Mouse (Mus musculus) adrenal gland, postnatal 4 days (tissue): Measurements from ENCODE around the gene Dennd4a. TPM values are rescaled to one million over a fixed set of nuclear protein-coding genes. Genes with fewer than 3 reads are reported as not detected.
A peak's percentile ranks its signal among the peaks of the same experiment; 100 is the strongest.

Source experiments
- DNase-seq, 2 experiments: peaks; one replicate each; pipeline ENCODE4 v3.0.0; 2021 to 2022; ENCODE audit warnings: low spot score in 2 of 2, mixed read lengths in 2 of 2
- total RNA-seq, 2 experiments: library from RNA; stranded (reverse); gene quantifications; 2 replicates each; pipeline ENCODE4 v1.2.3; 2021

The Dennd4a gene
- total RNA-seq, 2 experiments from 2014 or later = 19.5 to 21.8 TPM

DNA sequence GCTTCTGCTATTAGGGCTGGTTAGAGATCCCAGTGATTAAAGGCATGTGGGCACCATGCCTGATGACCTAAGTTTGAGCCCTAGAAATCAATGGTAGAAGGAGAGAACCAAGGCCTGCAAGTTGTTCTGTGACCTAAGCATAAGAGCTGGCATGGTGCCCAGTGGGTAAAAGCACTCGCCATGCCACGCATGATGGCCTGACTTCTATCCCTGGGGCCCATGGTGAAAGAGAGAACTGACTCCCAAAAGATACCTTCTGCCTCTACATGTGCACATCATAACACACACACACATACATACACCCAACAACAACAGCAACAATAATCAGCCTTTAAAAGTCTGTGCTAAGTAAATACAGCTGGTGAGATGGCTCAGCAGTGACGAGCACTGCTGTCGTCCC, 102.3 kb downstream of the Dennd4a start:
- DNase-seq = no peak

DNA sequence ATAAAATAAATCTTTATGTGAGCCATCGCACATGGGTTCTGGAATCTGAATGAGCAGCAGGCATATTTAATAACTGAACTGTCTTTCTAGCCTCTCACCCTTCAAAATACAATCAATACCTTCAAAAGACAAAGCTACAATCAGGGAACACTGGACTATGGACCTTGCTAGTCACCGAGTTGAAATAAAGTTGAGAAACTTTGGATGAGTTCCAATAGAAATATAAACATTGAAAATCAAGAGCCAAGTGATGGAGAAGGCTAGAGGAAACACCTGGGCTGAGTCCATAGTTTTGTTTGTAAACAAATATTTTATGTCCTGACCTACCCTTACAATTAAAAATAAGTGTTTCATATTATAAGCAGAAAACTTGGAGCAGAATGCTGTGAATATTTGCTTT, 102.8 kb downstream of the Dennd4a start:
- DNase-seq = no peak

DNA sequence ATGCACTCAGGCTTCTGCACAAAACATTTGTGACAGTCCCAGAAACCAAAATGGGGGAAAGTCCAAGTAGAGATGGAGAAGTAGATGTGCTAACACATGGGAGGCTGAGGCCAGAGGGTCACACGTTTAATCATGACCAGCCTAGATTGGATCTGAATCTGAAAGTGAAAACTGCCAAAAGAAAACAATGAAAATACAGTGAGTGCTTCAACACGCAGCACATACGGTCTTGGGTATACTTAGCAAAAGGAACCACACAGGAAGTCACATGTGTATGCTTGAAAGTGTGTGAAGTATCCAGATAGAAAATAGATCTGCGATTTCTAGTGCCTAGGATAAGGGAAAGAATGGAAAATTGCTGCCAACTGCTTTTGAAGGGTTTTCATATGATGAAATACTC, 103.5 kb downstream of the Dennd4a start:
- DNase-seq = no peak

DNA sequence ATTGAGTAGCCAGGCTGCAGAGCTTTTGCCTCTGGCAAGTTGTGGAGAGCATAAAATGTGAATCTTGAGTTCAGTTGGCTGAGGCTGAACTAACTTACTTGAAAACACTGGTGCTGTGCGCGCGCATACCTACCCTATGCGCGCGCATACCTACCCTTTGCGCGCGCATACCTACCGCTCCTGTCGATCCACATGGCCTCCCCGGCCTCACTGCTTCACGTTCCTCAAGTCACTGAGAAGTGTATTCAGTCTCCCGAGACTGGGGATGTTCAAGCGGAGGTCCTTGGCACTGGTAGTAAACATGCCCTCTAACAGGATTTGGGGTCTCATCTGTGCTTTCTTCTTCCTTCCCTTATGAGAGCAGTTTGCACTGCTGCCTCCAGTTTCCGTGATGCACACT, 107.4 kb downstream of the Dennd4a start:
- DNase-seq = no peak

DNA sequence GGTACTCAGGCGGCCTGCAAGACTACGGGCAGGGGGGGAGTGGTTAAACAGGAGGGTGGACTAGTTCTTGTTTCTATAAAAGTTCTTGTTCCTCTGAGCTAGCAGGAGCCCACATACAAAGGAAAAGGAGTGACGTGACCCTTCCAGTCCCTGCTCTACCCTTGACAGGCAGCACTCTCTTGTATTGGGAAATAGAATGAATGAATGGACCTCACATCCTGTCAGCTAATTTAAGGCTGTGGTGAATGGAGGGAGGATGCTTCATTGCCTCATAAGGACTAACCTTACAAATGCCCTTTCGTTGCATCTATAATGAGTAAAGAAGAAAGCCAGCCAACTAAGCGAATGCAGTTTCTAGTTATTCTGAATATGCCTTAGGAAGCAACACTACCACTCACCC, 114.6 kb downstream of the Dennd4a start:
- DNase-seq = no peak

DNA sequence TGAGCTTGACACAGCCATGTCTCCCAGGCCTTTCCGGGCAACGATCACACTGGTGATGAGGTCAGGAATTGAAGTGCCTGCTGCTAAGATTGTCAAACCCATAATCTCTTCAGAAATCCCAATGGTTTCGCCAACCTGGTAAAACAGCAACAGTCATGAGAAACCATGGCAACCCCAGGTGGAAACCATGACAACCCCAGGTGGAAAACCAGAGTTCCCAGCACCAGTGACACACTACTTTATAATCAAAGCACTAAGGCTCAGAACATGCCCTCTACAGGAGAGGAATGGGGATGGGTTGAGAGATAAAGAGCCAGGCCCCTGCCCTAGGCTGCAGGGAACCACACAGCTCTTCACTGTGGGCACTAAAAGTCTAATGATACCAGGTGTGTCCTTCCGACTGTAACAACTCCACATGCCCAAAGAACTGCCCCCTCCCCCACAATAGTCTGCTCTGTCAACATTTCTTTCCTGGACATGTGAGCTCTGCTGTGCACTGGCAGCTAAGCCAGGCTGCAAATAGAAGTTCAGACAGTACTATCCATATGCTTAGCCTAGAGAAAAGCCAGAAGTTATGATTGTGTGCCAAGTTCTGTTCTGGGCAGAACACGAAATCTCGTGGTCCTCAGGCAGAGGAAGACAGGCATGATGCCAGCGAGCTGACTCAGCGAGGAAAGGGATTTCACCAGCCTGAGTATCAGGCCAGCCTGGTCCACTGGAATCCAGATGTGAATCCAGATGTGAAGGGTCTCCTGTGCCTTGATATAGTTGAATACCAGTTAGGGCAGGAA, 115.3 kb downstream of the Dennd4a start:
- peak in 1 of 2 experiments; percentile 36 for DNase-seq

DNA sequence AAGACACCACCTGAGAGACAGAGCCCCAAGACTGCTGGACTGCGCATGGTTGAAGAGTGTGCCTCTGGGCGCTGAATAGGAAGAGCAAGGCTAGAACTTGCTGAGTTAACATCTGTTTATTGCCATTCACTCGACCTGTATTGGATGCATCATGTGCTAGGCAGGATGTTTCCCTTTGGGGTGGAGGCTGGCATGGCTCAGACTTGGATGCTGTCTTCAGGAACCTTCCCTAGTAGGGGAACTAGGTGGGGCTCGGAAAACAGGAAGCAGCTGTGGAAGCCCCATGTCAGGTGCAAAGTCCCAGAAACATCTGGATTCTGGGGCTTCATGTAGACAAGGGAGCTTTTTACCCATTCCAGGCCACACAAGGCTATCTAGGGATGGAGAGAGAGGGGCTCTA, 119.1 kb downstream of the Dennd4a start:
- DNase-seq = no peak

DNA sequence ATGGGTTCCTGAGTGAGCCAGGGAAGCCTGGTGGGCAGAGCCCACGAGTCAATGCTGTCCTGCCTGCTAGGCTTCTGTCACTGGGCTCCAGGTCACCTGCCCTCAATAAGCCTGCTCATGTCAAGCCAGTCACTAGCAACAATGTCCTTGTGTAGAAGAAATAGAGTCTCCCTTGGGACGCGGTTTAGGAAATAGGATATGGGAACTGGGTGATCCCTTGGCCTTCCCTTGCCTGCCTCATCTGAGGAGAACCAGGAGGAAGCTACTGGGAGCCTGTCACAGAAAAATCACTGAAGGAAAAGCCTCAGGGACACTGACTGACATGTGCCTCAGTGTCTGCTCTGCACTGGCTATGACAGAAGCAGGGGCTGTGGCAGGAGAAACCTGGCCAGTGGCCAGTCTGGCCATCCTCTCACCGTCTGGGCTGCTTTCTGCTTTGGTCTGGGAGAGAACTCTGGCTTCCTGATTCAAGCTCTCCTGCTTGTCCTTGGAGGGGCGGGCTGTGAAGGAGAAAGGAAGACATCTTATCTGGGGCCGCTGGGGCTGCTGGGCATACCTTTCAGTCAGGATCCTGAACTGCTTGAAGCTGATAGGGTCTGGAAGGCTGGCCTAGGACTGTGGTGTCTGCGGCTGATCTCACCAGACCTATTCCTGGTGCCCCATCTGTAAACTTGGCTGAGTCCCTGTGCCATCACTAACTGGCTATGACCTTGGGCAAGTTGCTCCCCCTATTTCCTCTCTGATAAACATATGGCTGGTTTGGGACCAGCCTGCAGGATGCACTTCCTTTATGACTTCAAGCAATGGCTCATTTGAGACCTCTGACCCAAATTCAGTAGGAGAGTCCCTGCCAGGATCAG, 120.8 kb downstream of the Dennd4a start:
- no peak for DNase-seq

DNA sequence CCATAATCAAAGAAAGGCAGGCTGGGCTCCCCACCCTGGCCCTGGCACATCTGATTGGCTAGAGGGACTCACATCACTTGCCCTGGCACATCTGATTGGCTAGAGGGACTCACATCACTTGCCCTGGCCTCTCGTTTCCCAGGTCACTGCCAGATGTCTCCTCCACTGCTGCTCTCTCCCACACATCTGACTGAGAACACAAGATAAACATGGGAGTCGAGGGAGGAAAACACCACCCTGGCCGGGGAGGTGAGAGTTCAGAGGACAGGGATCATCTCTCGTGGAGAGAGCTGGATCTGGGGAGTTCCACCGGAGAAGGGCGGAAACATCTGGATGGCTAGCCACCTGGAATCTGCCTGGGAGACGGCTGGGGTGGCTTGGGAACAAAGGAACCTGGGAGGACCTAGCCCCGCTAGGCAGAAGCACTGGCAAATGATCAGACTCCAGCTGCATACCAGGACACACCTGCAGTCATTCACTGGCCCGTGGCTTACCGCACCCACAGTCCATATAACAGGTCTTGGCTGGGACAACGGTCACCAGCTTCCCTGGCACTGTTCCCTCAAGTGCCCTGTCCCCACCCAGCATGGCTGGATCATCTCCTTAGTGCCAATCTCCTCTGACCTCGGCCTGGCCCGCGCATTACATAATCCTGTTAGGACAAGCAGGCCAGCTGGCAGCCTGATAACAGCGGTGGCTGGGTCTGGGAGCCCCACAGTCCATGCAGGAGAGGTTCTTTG, 123.0 kb downstream of the Dennd4a start:
- DNase-seq = peak in 1 of 2 experiments; percentile 32

DNA sequence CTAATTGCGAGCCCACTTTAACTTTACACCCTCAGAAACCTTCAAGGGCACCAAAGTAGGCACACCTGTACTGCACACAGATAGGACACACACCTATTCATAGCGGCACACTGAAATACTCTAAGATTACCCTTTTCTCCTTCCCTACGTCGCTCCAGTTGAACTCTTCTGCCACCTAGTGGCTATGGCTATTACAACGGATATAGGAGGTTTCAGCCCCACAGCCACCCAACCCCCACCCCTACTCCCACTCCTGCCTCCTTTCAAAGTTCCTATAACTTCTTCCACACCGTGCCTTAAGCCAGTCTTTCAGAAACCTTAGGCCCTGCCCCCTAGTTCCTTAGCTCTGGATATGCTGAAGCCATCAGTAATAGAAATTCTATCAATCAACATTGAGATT, 125.4 kb downstream of the Dennd4a start:
- peak in 1 of 2 experiments; percentile 33 for DNase-seq

DNA sequence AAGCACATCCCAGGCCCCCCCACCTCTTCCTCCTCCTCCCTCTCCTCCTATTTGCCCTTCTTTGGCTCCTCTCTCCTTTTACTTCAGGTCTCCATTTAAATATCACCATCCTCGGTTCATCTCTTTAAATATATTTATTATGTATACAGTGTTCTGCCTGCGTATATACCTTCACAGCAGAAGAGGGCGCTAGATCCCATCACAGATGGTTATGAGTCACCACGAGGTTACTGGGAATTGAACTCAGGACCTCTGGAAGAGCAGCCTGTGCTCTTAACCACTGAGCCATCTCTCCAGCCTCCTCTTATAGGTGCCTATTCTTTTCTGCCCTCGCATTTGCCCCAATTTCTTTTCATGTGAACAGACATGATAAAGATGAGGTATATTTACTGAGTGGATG, 126.4 kb downstream of the Dennd4a start:
- DNase-seq = no peak

DNA sequence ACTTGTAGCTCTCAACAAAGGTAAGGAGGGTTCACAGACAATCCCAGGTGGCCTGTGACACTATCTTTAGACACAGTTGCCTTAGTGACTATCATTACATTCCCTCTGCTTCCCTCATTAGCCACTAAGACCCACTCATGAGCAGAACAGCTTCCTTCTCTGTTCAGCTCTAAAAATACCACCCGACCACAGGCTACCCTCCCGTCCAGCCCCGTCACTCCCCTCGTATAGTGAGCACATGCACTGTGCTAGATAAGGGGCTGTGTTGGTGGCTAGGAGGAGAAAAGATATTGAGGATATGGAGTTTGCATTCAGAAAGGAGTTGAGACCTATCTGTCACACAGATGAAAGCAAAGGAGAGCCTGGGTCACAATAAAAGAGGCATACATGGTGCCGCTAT, 127.4 kb downstream of the Dennd4a start:
- no peak for DNase-seq

DNA sequence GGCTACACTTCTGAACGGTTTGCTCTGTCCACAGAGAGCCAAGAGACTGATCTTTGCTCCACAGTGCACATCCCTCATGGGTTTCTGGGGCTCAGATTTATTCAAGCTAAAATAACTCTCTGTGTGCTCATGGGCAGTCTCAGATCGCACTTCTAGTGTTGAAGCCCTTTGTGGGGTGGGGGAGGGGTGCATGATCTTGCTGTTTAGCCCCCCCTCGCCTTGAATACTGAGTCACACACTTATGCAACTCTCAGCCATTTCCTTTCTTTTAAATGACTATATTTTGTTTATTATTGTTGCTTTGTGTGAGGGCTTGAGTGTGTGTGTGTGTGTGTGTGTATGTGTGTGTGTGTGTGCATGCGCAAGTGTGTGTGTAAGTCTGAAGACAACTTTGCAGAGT, 128.1 kb downstream of the Dennd4a start:
- DNase-seq = no peak

DNA sequence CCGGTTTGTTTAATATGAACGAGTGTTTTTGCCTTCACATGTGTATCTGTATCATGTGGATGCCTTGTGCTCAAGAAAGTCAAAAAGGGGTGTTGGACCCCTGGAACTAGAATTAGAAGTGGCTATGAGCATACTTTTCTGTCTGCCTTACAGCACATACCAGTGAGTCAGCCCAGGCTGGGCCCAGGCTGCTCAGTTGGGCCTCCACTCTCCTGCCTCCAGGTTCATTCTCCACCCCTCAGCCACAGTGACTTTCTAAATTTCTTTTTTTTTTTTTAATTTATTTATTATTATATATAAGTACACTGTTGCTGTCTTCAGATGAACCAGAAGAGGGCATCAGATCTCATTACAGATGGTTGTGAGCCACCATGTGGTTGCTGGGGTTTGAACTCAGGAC, 128.7 kb downstream of the Dennd4a start:
- no peak for DNase-seq

DNA sequence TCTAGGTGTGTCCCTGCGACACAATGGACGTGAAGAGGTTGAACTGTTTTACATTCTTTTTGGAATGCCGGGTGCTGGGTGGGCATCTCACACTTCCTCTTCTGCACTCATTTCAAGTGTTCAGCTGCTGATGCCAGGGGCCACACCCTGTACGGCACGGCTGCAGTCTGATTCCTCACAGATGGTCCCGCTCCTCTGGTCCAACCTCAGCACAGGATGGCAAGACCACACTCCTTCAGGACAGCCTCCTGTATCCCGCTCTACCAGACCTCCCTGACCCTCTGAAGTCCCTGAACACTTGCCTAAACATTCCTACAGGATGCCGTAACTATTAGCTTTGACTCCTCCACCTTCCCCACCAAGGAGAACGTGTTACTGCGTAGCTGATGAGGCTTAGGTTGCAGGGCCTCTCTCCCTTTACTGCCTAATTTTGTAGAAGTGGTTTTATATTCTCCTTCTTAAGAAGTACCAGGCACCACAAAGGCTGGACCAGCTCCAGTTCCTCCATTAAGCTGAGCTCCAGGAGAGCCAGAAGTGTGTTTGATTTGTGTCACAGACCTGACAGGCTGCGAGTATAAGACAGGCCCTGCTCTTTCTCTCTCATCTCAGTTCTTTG, 129.7 kb downstream of the Dennd4a start:
- no peak for DNase-seq

DNA sequence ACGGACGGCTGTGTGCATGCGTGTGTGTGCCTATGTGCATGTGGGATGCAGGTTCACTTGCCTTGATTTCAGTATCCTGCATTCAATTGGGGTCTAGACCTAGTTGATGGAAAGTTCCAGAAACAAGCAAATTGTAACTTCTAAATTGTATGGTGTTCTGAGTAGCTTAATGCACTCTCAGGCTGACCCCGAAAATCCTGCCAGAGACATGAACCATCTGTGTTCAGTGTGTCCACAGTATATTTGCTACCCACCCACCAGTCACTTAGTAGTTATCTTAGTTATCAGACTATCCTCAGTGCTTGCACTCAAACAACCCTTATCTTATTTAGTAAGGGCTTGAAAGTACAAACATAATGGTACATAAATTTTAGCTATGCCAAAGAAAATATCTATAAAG, 130.5 kb downstream of the Dennd4a start:
- no peak for DNase-seq

DNA sequence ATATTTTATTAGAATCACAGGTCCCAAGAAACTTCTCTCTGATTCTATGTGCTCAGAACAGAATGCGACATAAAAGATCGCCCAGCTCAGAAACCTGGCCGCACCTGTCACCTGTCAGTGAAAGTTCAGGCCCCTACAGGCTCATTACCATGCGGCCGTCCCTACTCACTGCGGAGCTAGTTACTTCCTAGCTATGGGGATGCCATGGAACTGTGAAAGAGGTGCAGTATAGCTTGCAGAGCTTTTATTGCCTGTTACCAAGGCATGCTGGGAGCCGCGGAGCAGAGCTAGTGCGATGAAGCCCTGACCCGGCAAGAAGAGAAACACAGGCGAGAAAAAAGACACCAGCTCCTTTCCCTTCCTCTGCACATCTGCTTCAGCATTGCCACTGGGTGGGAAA, 132.9 kb downstream of the Dennd4a start:
- no peak for DNase-seq

DNA sequence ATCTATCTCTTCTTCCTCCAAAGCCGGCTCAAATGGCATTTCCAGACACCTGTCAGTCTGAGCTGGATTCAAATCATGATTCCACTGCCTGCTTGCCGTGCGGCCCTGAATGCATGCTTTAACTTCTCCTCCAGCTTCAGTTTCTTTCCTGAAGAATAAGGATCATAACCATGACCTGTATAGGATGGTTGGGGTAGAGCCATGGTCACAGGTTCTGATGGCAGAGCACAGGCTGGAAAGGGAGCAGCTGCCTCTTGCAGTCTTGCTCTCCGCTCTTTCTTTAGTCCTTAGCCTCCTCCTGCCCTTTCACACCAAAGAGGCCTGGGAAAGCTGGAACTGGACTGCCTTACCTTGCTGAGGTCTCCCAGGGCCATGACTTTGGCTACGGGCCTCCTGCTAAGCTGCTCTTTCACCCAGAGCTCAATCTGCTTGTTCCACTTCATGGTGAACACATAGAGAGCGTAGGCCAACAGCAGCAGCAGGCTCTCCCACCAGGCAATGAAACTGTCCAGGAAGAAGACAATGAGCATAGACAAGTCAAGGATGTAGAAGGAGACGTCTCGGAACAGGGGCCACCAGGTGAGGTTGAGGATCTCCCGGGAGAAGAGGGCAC, 136.4 kb downstream of the Dennd4a start:
- DNase-seq = no peak

DNA sequence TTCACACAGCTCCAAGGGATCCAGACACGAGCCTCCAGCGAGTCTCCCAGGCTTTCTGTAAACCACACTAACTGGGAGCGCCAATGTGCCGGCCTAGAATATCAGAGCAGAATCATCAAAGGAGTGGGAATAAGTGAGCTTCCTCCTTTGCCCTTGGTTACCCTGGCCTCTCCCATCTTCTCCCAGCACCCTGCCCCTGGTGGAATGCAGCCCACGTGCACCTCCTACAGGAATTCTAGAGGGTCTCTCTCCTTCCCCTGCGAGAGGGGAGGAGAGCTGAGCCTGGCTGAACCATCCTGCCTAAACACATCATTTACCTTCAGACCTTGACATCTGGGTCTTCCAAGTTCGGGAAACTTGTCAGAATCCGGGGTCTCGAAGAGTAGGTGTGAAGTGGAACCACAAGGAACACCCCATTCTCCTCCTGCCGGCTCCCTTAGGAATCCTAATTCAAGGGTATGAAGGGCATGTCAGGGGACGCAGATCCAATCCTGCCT, 140.1 kb downstream of the Dennd4a start, which contains the start of gene Slc24a1:
Gene Slc24a1, minus strand, starts transcription at position 447 of the 497 bp plus-strand sequence.
- DNase-seq = no peak

DNA sequence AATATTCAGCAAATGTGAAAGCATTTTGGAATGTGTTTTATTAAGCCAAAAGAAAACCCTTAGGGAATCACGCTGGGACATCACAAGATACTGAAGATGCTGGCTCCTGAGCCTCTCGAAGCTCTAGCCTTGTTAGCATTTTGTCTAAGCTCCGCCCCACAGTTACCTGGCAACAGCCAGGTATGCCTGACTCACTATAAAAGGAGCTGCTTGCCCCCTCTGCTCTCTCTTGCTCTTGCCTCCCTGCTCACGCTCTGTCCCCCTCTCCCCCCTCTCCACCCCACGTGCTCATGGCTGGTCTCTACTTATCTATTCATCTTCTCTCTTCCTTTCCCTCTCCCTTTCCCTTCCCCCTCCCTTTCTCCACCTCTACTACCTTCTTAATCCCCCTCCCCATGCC, 140.9 kb downstream of the Dennd4a start:
- no peak for DNase-seq

DNA sequence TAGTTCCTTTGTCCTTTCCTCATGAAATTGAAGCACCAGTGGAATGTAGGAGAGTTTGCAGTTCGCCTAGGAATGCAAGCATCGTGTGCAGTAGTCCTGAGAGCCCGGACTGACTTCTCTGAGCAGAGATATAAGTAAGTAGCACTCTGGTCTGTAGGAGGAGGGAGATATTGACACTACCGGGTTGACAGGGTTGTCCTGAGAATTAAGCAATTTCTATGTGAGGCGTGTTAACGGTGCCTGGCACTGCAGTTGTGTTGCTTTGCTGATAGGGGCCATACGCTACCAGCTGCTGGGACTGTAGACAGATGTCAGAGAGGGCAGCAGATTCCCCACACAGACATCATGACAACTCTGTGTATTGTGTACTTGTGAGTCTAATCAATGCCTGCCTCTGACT, 142.1 kb downstream of the Dennd4a start:
- DNase-seq = no peak
